Mouse (Mus musculus) midbrain, embryonic 13.5 days (tissue): ENCODE results near the gene Icam2. TPM values are rescaled to one million over a fixed set of nuclear protein-coding genes. Genes with fewer than 3 reads are reported as not detected.

Source experiments
- ATAC-seq: fragments of 200-750 bp; cut with Nextera tagmentation; 2 replicates; pipeline ENCODE4 v1.8.0; 2017; ENCODE audit warnings: mild to moderate bottlenecking, moderate TSS enrichment, moderate library complexity
- H3K27ac ChIP-seq: fragments of 300-500 bp; sonication (generic); 2 replicates; pipeline ENCODE4 v1.5.1; 2015; ENCODE audit warnings: inconsistent platforms, mild to moderate bottlenecking, moderate library complexity
- H3K27me3 ChIP-seq: fragments of 300-500 bp; sonication (generic); 2 replicates; pipeline ENCODE4 v1.6.1; 2015; ENCODE audit warnings: mild to moderate bottlenecking, inconsistent platforms
- H3K36me3 ChIP-seq: fragments of 300-500 bp; sonication (generic); 2 replicates; pipeline ENCODE4 v1.6.1; 2015; ENCODE audit warnings: mild to moderate bottlenecking, inconsistent platforms
- H3K4me1 ChIP-seq: fragments of 300-500 bp; sonication (generic); replicated peaks from 2 replicates; pipeline ENCODE4 v1.6.1; 2015; ENCODE audit warnings: inconsistent platforms
- H3K4me2 ChIP-seq: fragments of 300-500 bp; sonication (generic); replicated peaks from 2 replicates; pipeline ENCODE4 v1.6.1; 2015; ENCODE audit warnings: moderate library complexity, mild to moderate bottlenecking, inconsistent platforms
- H3K4me3 ChIP-seq: fragments of 300-500 bp; sonication (generic); replicated peaks from 2 replicates; pipeline ENCODE4 v1.5.1; 2015; ENCODE audit warnings: mild to moderate bottlenecking, inconsistent platforms
- H3K9ac ChIP-seq: fragments of 300-500 bp; sonication (generic); replicated peaks from 2 replicates; pipeline ENCODE4 v1.6.1; 2015; ENCODE audit warnings: mild to moderate bottlenecking, inconsistent platforms
- H3K9me3 ChIP-seq: fragments of 300-500 bp; sonication (generic); 2 replicates; pipeline ENCODE4 v1.6.1; 2016; ENCODE audit warnings: mild to moderate bottlenecking, inconsistent platforms
- WGBS: fragments of 180-500 bp; shearing (Covaris S2); methylation state at CpG from one replicate; pipeline ENCODE4 v1.1.7; 2015; 5-methylcytosine and 5-hydroxymethylcytosine counted together
- polyA plus RNA-seq: library from polyadenylated mRNA; unstranded; fragments of >200 nt; fragmentation: Nextera tagmentation; extraction: Ambion mirVana; gene quantifications from 2 replicates; pipeline ENCODE4 v1.2.1, GENCODE M21; 2015

Gene Icam2
- 8.5 and 10.7 TPM in 2 replicates for polyA plus RNA-seq

DNA sequence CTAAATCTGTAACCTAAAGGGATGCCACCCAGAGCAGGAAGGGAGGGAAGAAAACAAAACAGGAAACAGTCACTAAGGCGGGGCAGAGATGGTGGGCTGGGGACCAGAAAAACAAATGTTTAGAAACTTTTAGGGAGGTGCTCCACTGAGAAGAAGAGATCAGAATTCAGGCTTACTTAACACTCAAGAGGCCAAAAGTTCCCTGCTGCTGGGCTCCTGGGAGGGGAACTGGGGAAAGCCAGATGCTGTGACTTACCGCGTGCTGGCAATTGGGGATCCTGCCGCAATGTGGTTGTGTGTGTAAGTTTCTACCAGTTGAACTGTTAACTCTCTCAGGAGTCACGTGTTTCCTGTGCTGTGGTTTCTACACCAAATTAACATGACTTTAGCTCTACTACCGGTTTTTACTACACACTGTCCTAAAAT, at the start of gene Icam2:
TSS of gene Icam2 (minus strand) at position 285 of the 426 bp plus-strand sequence.
- Histone ChIP-seq H3K9me3 (no peaks in the 10 kb centered on the region), H3K36me3 (no peaks in the 10 kb centered on the region), H3K4me1 (no peaks in the 10 kb centered on the region), H3K27me3 (no peaks in the 10 kb centered on the region), H3K4me3 (no peak within 1 kb of the TSS), H3K4me2 (no peak within 1 kb of the TSS), H3K9ac (no peak within 1 kb of the TSS), H3K27ac (no peak within 1 kb of the TSS)
- no peak for ATAC-seq
- 81% methylated on average over 6 of the region's 6 CpGs for WGBS

GRCm38 (mm10) chr11:106437543-106437942, 49.7 kb upstream of the Icam2 start:
- no peak overlapping the region for H3K4me2 ChIP-seq
- no peaks in the 10 kb centered on the region for H3K36me3 ChIP-seq
- H3K4me3 ChIP-seq = no peak overlapping the region
- H3K27me3 ChIP-seq = no peaks in the 10 kb centered on the region
- no peak for ATAC-seq
- H3K9me3 ChIP-seq = no peaks in the 10 kb centered on the region
- no peak overlapping the region for H3K9ac ChIP-seq
- WGBS = 93% methylated on average over 2 of the region's 2 CpGs
- no peak overlapping the region for H3K27ac ChIP-seq
- H3K4me1 ChIP-seq = no peaks in the 10 kb centered on the region

DNA sequence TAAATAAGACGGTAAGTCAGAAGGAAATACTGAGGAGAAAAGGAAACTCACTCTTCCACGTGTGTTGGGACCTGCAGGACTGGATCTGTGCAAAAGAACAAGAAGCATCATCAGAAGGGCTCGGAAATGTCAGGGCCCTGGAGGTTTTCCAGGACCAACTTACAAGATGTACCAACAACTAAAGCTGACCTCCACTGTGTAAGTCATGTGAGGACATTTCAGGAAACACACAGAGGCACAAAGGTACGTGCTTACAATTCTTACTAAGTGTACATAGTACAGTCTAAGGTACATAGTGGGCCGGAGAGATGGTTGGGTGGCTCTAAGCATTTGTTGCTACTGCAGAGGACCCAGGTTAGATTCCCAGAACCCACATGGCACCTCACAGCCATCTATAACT, 49.2 kb upstream of the Icam2 start:
- ATAC-seq = no peak
- Histone ChIP-seq H3K36me3 (no peaks in the 10 kb centered on the region), H3K9ac (no peak overlapping the region), H3K27ac (no peak overlapping the region), H3K27me3 (no peaks in the 10 kb centered on the region), H3K4me2 (no peak overlapping the region), H3K4me1 (no peaks in the 10 kb centered on the region), H3K9me3 (no peaks in the 10 kb centered on the region), H3K4me3 (no peak overlapping the region)
- 88% methylated on average over 5 of the region's 5 CpGs for WGBS

DNA sequence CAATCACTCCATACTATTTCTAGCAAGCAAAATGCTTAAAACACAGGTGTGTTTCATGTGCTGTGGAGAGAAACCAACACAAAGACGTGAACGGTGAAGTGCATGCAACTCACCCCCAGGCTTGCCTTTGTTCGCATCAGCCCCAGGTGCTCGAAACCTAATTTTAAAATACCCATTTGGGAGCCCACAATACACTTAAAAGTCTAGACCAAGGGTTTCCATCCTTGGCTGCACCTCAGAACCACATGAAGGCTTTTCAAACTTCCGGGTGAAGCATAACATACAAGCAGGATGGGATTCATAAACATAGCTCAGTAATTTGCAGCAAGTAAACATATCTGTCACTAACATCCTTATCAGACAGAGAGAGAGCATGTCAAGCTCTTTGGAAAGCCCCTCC, 42.5 kb upstream of the Icam2 start:
- no peak for ATAC-seq
- Histone ChIP-seq H3K4me1 (no peaks in the 10 kb centered on the region), H3K9ac (no peak overlapping the region), H3K4me2 (no peak overlapping the region), H3K27ac (no peak overlapping the region), H3K36me3 (peaks cover 5% of the 10 kb centered on the region; the same call in 1 of the 2 replicates), H3K9me3 (no peaks in the 10 kb centered on the region), H3K27me3 (no peaks in the 10 kb centered on the region), H3K4me3 (no peak overlapping the region)
- WGBS = 96% methylated on average over 5 of the region's 5 CpGs

DNA sequence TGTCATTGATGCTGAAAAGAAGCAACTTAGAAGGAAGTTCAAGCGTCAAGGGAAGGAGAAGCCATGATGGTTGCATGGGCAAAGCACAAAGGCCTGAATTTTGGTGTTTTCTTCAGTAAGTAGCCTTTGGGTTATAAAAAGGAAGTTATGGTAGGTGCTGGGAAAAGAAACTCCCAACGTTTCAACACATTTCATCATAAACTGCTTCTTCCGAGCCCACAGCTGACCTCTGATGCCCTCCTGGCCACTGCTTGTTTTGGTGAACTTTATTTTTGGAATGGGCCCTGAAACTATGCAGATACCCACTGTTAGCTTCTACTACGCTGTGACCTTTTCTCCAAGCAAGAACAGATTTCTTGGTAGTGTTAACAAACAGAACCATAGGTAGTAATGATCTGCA, 41.8 kb upstream of the Icam2 start:
- no peaks in the 10 kb centered on the region for H3K9me3 ChIP-seq

GRCm38 (mm10) chr11:106428556-106428955, 40.7 kb upstream of the Icam2 start:
- Histone ChIP-seq H3K9me3 (no peaks in the 10 kb centered on the region), H3K27ac (no peak overlapping the region), H3K4me2 (no peak overlapping the region), H3K4me1 (no peaks in the 10 kb centered on the region), H3K4me3 (no peak overlapping the region), H3K9ac (no peak overlapping the region), H3K36me3 (peaks cover 8% of the 10 kb centered on the region; the same call in 1 of the 2 replicates), H3K27me3 (no peaks in the 10 kb centered on the region)
- no peak for ATAC-seq
- 94% methylated on average over 2 of the region's 2 CpGs for WGBS

More for the DNA sequence above, 41.8 kb upstream of the Icam2 start:
- Histone ChIP-seq H3K36me3 (peaks cover 8% of the 10 kb centered on the region; the same call in 1 of the 2 replicates), H3K4me1 (no peaks in the 10 kb centered on the region), H3K4me2 (no peak overlapping the region), H3K4me3 (no peak overlapping the region), H3K27ac (no peak overlapping the region), H3K9ac (no peak overlapping the region), H3K27me3 (no peaks in the 10 kb centered on the region)
- no peak for ATAC-seq
- 88% methylated on average over 4 of the region's 4 CpGs for WGBS

DNA sequence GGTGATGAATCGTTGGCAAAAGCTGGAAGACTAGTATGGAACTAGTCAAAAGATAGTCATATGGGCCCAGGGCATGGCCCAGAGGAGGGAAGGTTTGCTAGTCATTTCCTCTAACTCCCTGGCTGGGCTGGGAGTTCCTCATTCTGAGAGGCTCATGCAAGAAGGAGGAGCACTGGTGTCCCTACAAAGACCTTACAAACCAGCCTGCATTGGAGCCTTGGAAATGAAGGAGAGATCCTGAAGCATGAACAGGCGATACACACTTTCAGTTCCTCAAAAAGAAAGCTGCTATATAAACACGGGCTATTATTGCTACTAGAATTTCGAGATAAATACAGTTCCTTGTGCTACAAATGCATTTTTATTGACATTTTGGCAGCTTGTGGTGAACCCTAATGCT, 40.2 kb upstream of the Icam2 start:
- no peaks in the 10 kb centered on the region for H3K27me3 ChIP-seq
- ATAC-seq = no peak
- WGBS = 90% methylated on average over 4 of the region's 4 CpGs

DNA sequence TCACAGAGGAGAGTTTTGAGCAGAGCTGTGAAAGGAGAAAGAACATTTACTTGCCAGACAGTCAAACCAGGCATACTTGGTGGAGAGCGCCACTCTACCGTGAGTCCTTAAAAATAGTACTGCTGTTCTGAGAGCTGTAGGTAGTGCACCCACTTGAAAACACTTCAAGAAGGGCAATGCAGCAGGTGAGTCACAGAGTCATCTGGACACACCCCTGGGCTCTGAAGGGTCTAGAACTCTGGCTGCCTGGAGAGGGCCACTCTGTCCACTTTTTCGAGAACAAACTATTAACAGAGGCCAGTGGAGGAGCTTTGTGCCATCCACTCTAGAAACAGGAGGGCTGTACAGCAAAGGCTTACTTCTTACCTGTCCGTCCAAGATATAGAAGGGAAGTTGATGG, 38.6 kb upstream of the Icam2 start:
- 94% methylated on average over 4 of the region's 4 CpGs for WGBS
- H3K4me2 ChIP-seq = no peak overlapping the region

More for the DNA sequence above, 40.2 kb upstream of the Icam2 start:
- Histone ChIP-seq H3K27ac (no peak overlapping the region), H3K9me3 (no peaks in the 10 kb centered on the region), H3K36me3 (peaks cover 10% of the 10 kb centered on the region; the same call in 1 of the 2 replicates), H3K4me1 (no peaks in the 10 kb centered on the region), H3K4me2 (no peak overlapping the region), H3K9ac (no peak overlapping the region), H3K4me3 (no peak overlapping the region)

DNA sequence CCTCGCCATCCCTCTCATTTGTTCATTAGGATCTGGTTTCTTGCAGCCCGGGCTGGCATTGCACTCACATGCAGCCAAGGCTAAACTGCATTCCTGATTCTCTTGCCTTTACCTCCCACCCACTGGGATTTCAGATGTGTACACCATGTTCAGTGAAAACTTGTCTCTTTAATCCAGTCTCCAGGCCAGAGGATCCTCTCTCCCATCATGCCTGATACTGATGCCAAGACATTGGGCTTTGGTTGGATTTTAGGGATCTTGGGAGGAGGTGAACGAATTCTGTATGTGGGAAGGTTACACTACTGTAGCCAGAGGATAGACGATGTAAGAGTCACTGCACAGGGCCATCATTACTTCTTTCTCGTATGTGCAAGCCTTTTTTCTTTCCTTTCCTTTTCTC, 37.3 kb upstream of the Icam2 start:
- no peaks in the 10 kb centered on the region for H3K9me3 ChIP-seq
- ATAC-seq = no peak
- no peak overlapping the region for H3K4me3 ChIP-seq
- no peak overlapping the region for H3K4me2 ChIP-seq
- peaks cover 23% of the 10 kb centered on the region for H3K36me3 ChIP-seq
- H3K27ac ChIP-seq = no peak overlapping the region
- WGBS = 94% methylated on average over 5 of the region's 5 CpGs
- H3K4me1 ChIP-seq = no peaks in the 10 kb centered on the region
- H3K27me3 ChIP-seq = no peaks in the 10 kb centered on the region
- no peak overlapping the region for H3K9ac ChIP-seq

More for the DNA sequence above, 38.6 kb upstream of the Icam2 start:
- no peaks in the 10 kb centered on the region for H3K27me3 ChIP-seq
- ATAC-seq = no peak
- H3K4me1 ChIP-seq = no peaks in the 10 kb centered on the region
- no peak overlapping the region for H3K27ac ChIP-seq
- peaks cover 18% of the 10 kb centered on the region for H3K36me3 ChIP-seq
- H3K4me3 ChIP-seq = no peak overlapping the region
- H3K9me3 ChIP-seq = no peaks in the 10 kb centered on the region
- no peak overlapping the region for H3K9ac ChIP-seq

- H3K4me2 ChIP-seq = no peak overlapping the region
- H3K4me3 ChIP-seq = no peak overlapping the region
- no peak for ATAC-seq
- H3K9me3 ChIP-seq = no peaks in the 10 kb centered on the region
- WGBS = 86% methylated on average over 9 of the region's 9 CpGs
- H3K27me3 ChIP-seq = no peaks in the 10 kb centered on the region
- no peaks in the 10 kb centered on the region for H3K4me1 ChIP-seq
- H3K27ac ChIP-seq = no peak overlapping the region
- no peak overlapping the region for H3K9ac ChIP-seq
- peaks cover 20% of the 10 kb centered on the region for H3K36me3 ChIP-seq
Observed at GRCm38 (mm10) chr11:106419262-106420102, 31.6 kb upstream of the Icam2 start.

DNA sequence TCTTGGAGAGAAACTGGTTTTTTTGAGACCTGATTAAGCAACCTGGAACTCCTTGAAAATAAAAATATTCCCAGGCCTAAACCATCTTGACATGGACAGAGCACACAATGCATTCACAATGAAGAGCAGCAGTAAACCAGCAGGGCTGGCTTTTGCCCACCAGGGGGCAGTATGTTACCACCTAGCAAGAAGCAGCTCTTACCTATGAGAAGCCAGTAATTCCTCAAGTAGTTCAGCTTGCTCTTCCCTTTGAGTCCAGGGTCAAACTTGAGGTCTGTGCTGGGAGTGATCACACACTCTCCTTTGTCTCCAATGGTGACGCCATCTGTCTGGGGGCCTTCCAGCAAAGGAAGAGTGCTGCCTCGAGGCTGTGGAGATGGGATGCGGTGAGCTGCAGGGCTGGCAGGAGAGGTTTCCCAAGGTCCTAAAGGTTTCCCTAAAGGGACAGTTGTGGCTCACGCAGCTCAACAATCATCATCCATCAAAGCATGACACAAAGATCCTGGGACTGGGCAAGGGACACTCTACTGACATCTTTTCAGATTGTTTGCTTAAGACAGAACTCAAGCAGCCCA, 30.8 kb upstream of the Icam2 start:
- 43% methylated on average over 4 of the region's 4 CpGs for WGBS
- Histone ChIP-seq H3K9ac (no peak overlapping the region), H3K9me3 (no peaks in the 10 kb centered on the region), H3K4me2 (no peak overlapping the region), H3K27ac (no peak overlapping the region), H3K4me1 (no peaks in the 10 kb centered on the region), H3K36me3 (peaks cover 25% of the 10 kb centered on the region), H3K27me3 (no peaks in the 10 kb centered on the region), H3K4me3 (no peak overlapping the region)
- ATAC-seq = peak; percentile 63

DNA sequence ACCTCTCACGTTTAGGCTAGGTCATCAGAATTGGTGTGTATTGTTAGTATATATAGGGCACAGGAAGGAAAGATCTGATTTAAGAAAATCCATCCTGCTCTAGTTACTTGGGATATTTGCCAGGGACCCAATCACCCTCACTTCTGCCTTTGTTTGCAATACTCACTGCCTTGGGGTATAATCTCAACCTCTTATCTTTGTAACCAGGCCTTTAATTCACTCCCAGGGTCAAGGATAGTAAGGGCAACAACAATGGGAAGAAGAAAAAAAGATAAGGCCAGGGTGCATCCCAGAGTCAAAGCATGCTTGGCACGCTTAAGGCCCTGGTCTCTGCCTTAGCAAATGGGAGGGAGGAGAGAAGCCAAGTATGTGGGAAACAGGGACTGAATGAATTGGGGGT, 30.0 kb upstream of the Icam2 start:
- ATAC-seq = no peak
- Histone ChIP-seq H3K9me3 (no peaks in the 10 kb centered on the region), H3K36me3 (peaks cover 27% of the 10 kb centered on the region), H3K4me2 (no peak overlapping the region), H3K4me3 (no peak overlapping the region), H3K27ac (no peak overlapping the region), H3K27me3 (no peaks in the 10 kb centered on the region), H3K9ac (no peak overlapping the region), H3K4me1 (no peaks in the 10 kb centered on the region)
- WGBS = 87% methylated on average over 2 of the region's 2 CpGs
